Mouse (Mus musculus) hindbrain, embryonic 10.5 days (tissue): ENCODE measurements at regions not wholly inside any gene's neighbourhood (a gene's known extent, or its start where the extent isn't known, plus 50 kb on each side); places are given as distances from the start of the nearest gene placed in this dataset.

Source experiments
- DNase-seq: peaks from one replicate; pipeline ENCODE4 v3.0.0-alpha.2; 2017; ENCODE audit warnings: low spot score
- H3K27ac ChIP-seq: fragments of 300-500 bp; sonication (generic); 2 replicates; pipeline ENCODE4 v1.5.1; 2016; ENCODE audit warnings: mild to moderate bottlenecking, moderate library complexity
- H3K27me3 ChIP-seq: fragments of 300-500 bp; sonication (generic); 2 replicates; pipeline ENCODE4 v1.6.1; 2016; ENCODE audit warnings: mild to moderate bottlenecking; ENCODE audit not compliant: poor library complexity, insufficient read depth, severe bottlenecking
- H3K36me3 ChIP-seq: fragments of 300-500 bp; sonication (generic); 2 replicates; pipeline ENCODE4 v1.6.1; 2016; ENCODE audit warnings: mild to moderate bottlenecking, moderate library complexity
- H3K4me1 ChIP-seq: fragments of 300-500 bp; sonication (generic); replicated peaks from 2 replicates; pipeline ENCODE4 v1.6.1; 2016; ENCODE audit warnings: mild to moderate bottlenecking
- H3K4me3 ChIP-seq: fragments of 300-500 bp; sonication (generic); 2 replicates; pipeline ENCODE4 v1.5.1; 2016; ENCODE audit warnings: mild to moderate bottlenecking, moderate library complexity
- H3K9me3 ChIP-seq: fragments of 300-500 bp; sonication (generic); 2 replicates; pipeline ENCODE4 v1.6.1; 2016; ENCODE audit warnings: mild to moderate bottlenecking, moderate library complexity
- WGBS: fragments of 180-500 bp; shearing (Covaris S2); methylation state at CpG from one replicate; pipeline ENCODE4 v1.1.7; 2016; 5-methylcytosine and 5-hydroxymethylcytosine counted together

- 85% methylated on average over 6 of the region's 6 CpGs for WGBS
- Histone ChIP-seq H3K4me1 (no peaks in the 10 kb centered on the region), H3K27ac (no peak overlapping the region), H3K4me3 (no peak overlapping the region), H3K9me3 (no peaks in the 10 kb centered on the region), H3K27me3 (no peaks in the 10 kb centered on the region), H3K36me3 (no peaks in the 10 kb centered on the region)
- no peak for DNase-seq
These were observed 521.8 kb upstream of the Nrp1 start for GRCm38 (mm10) chr8:127836410-127837206.

GRCm38 (mm10) chr8:127838311-127838710, 520.1 kb upstream of the Nrp1 start:
- DNase-seq, result no peak
- Histone ChIP-seq H3K27me3 (no peaks in the 10 kb centered on the region), H3K27ac (no peak overlapping the region), H3K4me3 (no peak overlapping the region), H3K36me3 (no peaks in the 10 kb centered on the region), H3K9me3 (no peaks in the 10 kb centered on the region), H3K4me1 (no peaks in the 10 kb centered on the region)

GRCm38 (mm10) chr8:127847332-127848018, 510.9 kb upstream of the Nrp1 start:
- 84% methylated on average over 9 of the region's 9 CpGs for WGBS
- H3K4me3 ChIP-seq, result no peak overlapping the region
- no peaks in the 10 kb centered on the region for H3K36me3 ChIP-seq
- H3K4me1 ChIP-seq, result no peaks in the 10 kb centered on the region
- no peaks in the 10 kb centered on the region for H3K27me3 ChIP-seq
- no peaks in the 10 kb centered on the region for H3K9me3 ChIP-seq
- no peak overlapping the region for H3K27ac ChIP-seq
- DNase-seq, result no peak

- no peaks in the 10 kb centered on the region for H3K36me3 ChIP-seq
- H3K27ac ChIP-seq, result no peak overlapping the region
- H3K9me3 ChIP-seq, result no peaks in the 10 kb centered on the region
- no peaks in the 10 kb centered on the region for H3K27me3 ChIP-seq
- DNase-seq, result no peak
- H3K4me3 ChIP-seq, result no peak overlapping the region
- no peaks in the 10 kb centered on the region for H3K4me1 ChIP-seq
These were observed 508.5 kb upstream of the Nrp1 start for GRCm38 (mm10) chr8:127849926-127850325.

- WGBS, result 60% methylated on average over 4 of the region's 4 CpGs
- H3K4me3 ChIP-seq, result no peak overlapping the region
These were observed 502.6 kb upstream of the Nrp1 start for GRCm38 (mm10) chr8:127855653-127856300.

GRCm38 (mm10) chr8:127856351-127857135, 501.9 kb upstream of the Nrp1 start:
- peaks cover 13% of the 10 kb centered on the region for H3K4me1 ChIP-seq
- 56% methylated on average over 5 of the region's 5 CpGs for WGBS
- DNase-seq, result no peak
- H3K27me3 ChIP-seq, result no peaks in the 10 kb centered on the region
- H3K4me3 ChIP-seq, result no peak overlapping the region
- no peaks in the 10 kb centered on the region for H3K9me3 ChIP-seq
- no peak overlapping the region for H3K27ac ChIP-seq
- H3K36me3 ChIP-seq, result no peaks in the 10 kb centered on the region

More at GRCm38 (mm10) chr8:127855653-127856300, 502.6 kb upstream of the Nrp1 start:
- Histone ChIP-seq H3K27me3 (no peaks in the 10 kb centered on the region), H3K36me3 (no peaks in the 10 kb centered on the region), H3K9me3 (no peaks in the 10 kb centered on the region), H3K27ac (no peak overlapping the region), H3K4me1 (peaks cover 13% of the 10 kb centered on the region)
- no peak for DNase-seq

- H3K4me3 ChIP-seq, result no peak overlapping the region
- no peaks in the 10 kb centered on the region for H3K36me3 ChIP-seq
- DNase-seq, result no peak
- no peak overlapping the region for H3K27ac ChIP-seq
- H3K4me1 ChIP-seq, result peaks cover 13% of the 10 kb centered on the region
- WGBS, result 76% methylated on average over 3 of the region's 3 CpGs
- no peaks in the 10 kb centered on the region for H3K9me3 ChIP-seq
- H3K27me3 ChIP-seq, result no peaks in the 10 kb centered on the region
These were observed 499.4 kb upstream of the Nrp1 start for GRCm38 (mm10) chr8:127859036-127859435.

- peaks cover 13% of the 10 kb centered on the region for H3K4me1 ChIP-seq
- H3K9me3 ChIP-seq, result no peaks in the 10 kb centered on the region
- H3K36me3 ChIP-seq, result no peaks in the 10 kb centered on the region
- H3K27me3 ChIP-seq, result no peaks in the 10 kb centered on the region
- DNase-seq, result no peak
- WGBS, result 83% methylated on average over 3 of the region's 3 CpGs
- no peak overlapping the region for H3K27ac ChIP-seq
- no peak overlapping the region for H3K4me3 ChIP-seq
These were observed 498.0 kb upstream of the Nrp1 start for GRCm38 (mm10) chr8:127860376-127860775.

GRCm38 (mm10) chr8:127860891-127861290, 497.5 kb upstream of the Nrp1 start:
- H3K27ac ChIP-seq, result no peak overlapping the region
- H3K4me1 ChIP-seq, result peaks cover 10% of the 10 kb centered on the region
- no peak for DNase-seq
- 75% methylated on average over 3 of the region's 3 CpGs for WGBS
- no peaks in the 10 kb centered on the region for H3K36me3 ChIP-seq
- no peak overlapping the region for H3K4me3 ChIP-seq
- no peaks in the 10 kb centered on the region for H3K27me3 ChIP-seq
- H3K9me3 ChIP-seq, result no peaks in the 10 kb centered on the region

GRCm38 (mm10) chr8:127884641-127885040, 473.8 kb upstream of the Nrp1 start:
- DNase-seq, result no peak
- Histone ChIP-seq H3K4me1 (no peaks in the 10 kb centered on the region), H3K9me3 (no peaks in the 10 kb centered on the region), H3K36me3 (no peaks in the 10 kb centered on the region), H3K27ac (no peak overlapping the region), H3K27me3 (no peaks in the 10 kb centered on the region), H3K4me3 (no peak overlapping the region)
- 84% methylated on average over 1 of the region's 1 CpGs for WGBS

GRCm38 (mm10) chr8:127885211-127885610, 473.2 kb upstream of the Nrp1 start:
- Histone ChIP-seq H3K36me3 (no peaks in the 10 kb centered on the region), H3K9me3 (no peaks in the 10 kb centered on the region), H3K4me3 (no peak overlapping the region), H3K27ac (no peak overlapping the region), H3K27me3 (no peaks in the 10 kb centered on the region), H3K4me1 (no peaks in the 10 kb centered on the region)
- 93% methylated on average over 3 of the region's 3 CpGs for WGBS
- no peak for DNase-seq

- no peaks in the 10 kb centered on the region for H3K27me3 ChIP-seq
- H3K36me3 ChIP-seq, result no peaks in the 10 kb centered on the region
- H3K9me3 ChIP-seq, result no peaks in the 10 kb centered on the region
- peaks cover 4% of the 10 kb centered on the region; the same call in 1 of the 2 replicates for H3K4me1 ChIP-seq
- 77% methylated on average over 3 of the region's 3 CpGs for WGBS
- H3K27ac ChIP-seq, result no peak overlapping the region
- no peak for DNase-seq
- H3K4me3 ChIP-seq, result no peak overlapping the region
These were observed 472.6 kb upstream of the Nrp1 start for GRCm38 (mm10) chr8:127885831-127886230.
